Mouse (Mus musculus): ENCODE measurements around the gene Notch3.
"Not testable (repeated sequence)": the region's sequence is repeated elsewhere in the genome, so short reads cannot be mapped to it uniquely, and the experiment has no call there.

GRCm38 (mm10) chr17:32098905-32099304 is 67.7 kb downstream of the Notch3 start:
- TF ChIP-seq CTCF (conservative IDR thresholded peaks at IDR 0.05; ENCODE audit: low read length); NANOG (IDR thresholded peaks at IDR 0.05; ENCODE audit: borderline replicate concordance, low read length): not testable (repeated sequence)
